Mouse (Mus musculus): ENCODE results near the gene Ankmy2. TPM values are rescaled to one million over a fixed set of nuclear protein-coding genes. Genes with fewer than 3 reads are reported as not detected.

The Ankmy2 gene
- 1.0 and 2.4 TPM in 2 replicates for polyA plus RNA-seq (2012; ENCODE audit: low replicate concordance)

GRCm38 (mm10) chr12:36156637-36157303, at the start of gene Ankmy2:
TSS of gene Ankmy2 (plus strand) at chr12:36157114.

GRCm38 (mm10) chr12:36157638-36158308, 859 bp downstream of the Ankmy2 start, which contains the start of gene Bzw2:
TSS of gene Bzw2 (minus strand) at chr12:36158080.

Other genes starting within 250 kb of the Ankmy2 start
- gene Agr3, start 231.5 kb upstream of the Ankmy2 start, polyA plus RNA-seq (2012; ENCODE audit: low replicate concordance), result not detected in 2 replicates
- gene Agr2, start 164.2 kb upstream of the Ankmy2 start, polyA plus RNA-seq (2012; ENCODE audit: low replicate concordance), result not detected in 2 replicates
- gene Tspan13, start 114.6 kb upstream of the Ankmy2 start, polyA plus RNA-seq (2012; ENCODE audit: low replicate concordance), result 316 and 532 TPM in 2 replicates
- gene Bzw2, start 966 bp downstream of the Ankmy2 start, polyA plus RNA-seq (2012; ENCODE audit: low replicate concordance), result 7.5 and 14.2 TPM in 2 replicates
- not detected in 2 replicates for gene Lrrc72, start 96.3 kb downstream of the Ankmy2 start, polyA plus RNA-seq (2012; ENCODE audit: low replicate concordance)
- gene Sostdc1, start 157.0 kb downstream of the Ankmy2 start, polyA plus RNA-seq (2012; ENCODE audit: low replicate concordance), result not detected in 2 replicates
- gene Ispd, start 224.3 kb downstream of the Ankmy2 start, polyA plus RNA-seq (2012; ENCODE audit: low replicate concordance), result 0.28 and 1.4 TPM in 2 replicates
- gene D630036H23Rik, start 225.1 kb downstream of the Ankmy2 start, polyA plus RNA-seq (2012; ENCODE audit: low replicate concordance), result 0.91 and 1.6 TPM in 2 replicates

Measured in leukemia stem cell, adult 10-12 weeks (primary cell).